Mouse (Mus musculus): Measurements from ENCODE around the gene Phykpl. TPM values are rescaled to one million over a fixed set of nuclear protein-coding genes. Genes with fewer than 3 reads are reported as not detected.

The Phykpl gene
- polyA plus RNA-seq, 1 experiment = 7.7 TPM

- Histone ChIP-seq H3K36me3 (ENCODE audit: control insufficient read depth, insufficient read depth) (no peaks in the 10 kb centered on the region), H3ac (ENCODE audit: control insufficient read depth, insufficient read length, low read depth) (no peak overlapping the region), H3K4me3 (ENCODE audit: insufficient read depth, poor library complexity, severe bottlenecking) (no peak overlapping the region), H3K79me2 (ENCODE audit: control insufficient read depth, insufficient read depth) (no peaks in the 10 kb centered on the region), H3K27me3 (ENCODE audit: control insufficient read depth, insufficient read depth, insufficient read length) (peaks cover 23% of the 10 kb centered on the region), H3K79me3 (ENCODE audit: low read depth) (no peaks in the 10 kb centered on the region)
- no peak for TF ChIP-seq MYOG (IDR thresholded peaks at IDR 0.05; ENCODE audit: control insufficient read depth, extremely low read depth, insufficient read length)
- TF ChIP-seq MAX (IDR thresholded peaks at IDR 0.05) = no peak
- TF ChIP-seq MYOD1 (IDR thresholded peaks at IDR 0.05; ENCODE audit: control insufficient read depth, insufficient read length, low read depth) = no peak
- TF ChIP-seq USF1 (IDR thresholded peaks at IDR 0.05; ENCODE audit: low read depth) = no peak
- TF ChIP-seq CTCF (IDR thresholded peaks at IDR 0.05; ENCODE audit: control insufficient read depth, insufficient read depth, insufficient read length) = no peak
- TF ChIP-seq FOSL1 (IDR thresholded peaks at IDR 0.05; ENCODE audit: insufficient read depth, low read length, poor library complexity, severe bottlenecking) = no peak
- TF ChIP-seq CEBPB (IDR thresholded peaks at IDR 0.05; ENCODE audit: low read depth) = no peak
These were observed 29.5 kb upstream of the Phykpl start for GRCm38 (mm10) chr11:51555066-51555465.

GRCm38 (mm10) chr11:51563276-51563675 lies 21.3 kb upstream of the Phykpl start:
- Histone ChIP-seq H3ac (ENCODE audit: control insufficient read depth, insufficient read length, low read depth) (no peak overlapping the region), H3K79me3 (ENCODE audit: low read depth) (no peaks in the 10 kb centered on the region)

GRCm38 (mm10) chr11:51565062-51565461 lies 19.5 kb upstream of the Phykpl start:
- H3K27me3 ChIP-seq (ENCODE audit: control insufficient read depth, insufficient read depth, insufficient read length) = peaks cover 47% of the 10 kb centered on the region
- no peaks in the 10 kb centered on the region for H3K79me2 ChIP-seq (ENCODE audit: control insufficient read depth, insufficient read depth)
- H3K79me3 ChIP-seq (ENCODE audit: low read depth) = no peaks in the 10 kb centered on the region
- no peak overlapping the region for H3ac ChIP-seq (ENCODE audit: control insufficient read depth, insufficient read length, low read depth)
- TF ChIP-seq CEBPB (IDR thresholded peaks at IDR 0.05; ENCODE audit: low read depth) (no peak), USF1 (IDR thresholded peaks at IDR 0.05; ENCODE audit: low read depth) (no peak), FOSL1 (IDR thresholded peaks at IDR 0.05; ENCODE audit: insufficient read depth, low read length, poor library complexity, severe bottlenecking) (no peak), MYOD1 (IDR thresholded peaks at IDR 0.05; ENCODE audit: control insufficient read depth, insufficient read length, low read depth) (no peak), MAX (IDR thresholded peaks at IDR 0.05) (no peak), CTCF (IDR thresholded peaks at IDR 0.05; ENCODE audit: control insufficient read depth, insufficient read depth, insufficient read length) (no peak), MYOG (IDR thresholded peaks at IDR 0.05; ENCODE audit: control insufficient read depth, extremely low read depth, insufficient read length) (no peak)
- H3K4me3 ChIP-seq (ENCODE audit: insufficient read depth, poor library complexity, severe bottlenecking) = no peak overlapping the region
- H3K36me3 ChIP-seq (ENCODE audit: control insufficient read depth, insufficient read depth) = no peaks in the 10 kb centered on the region

More at GRCm38 (mm10) chr11:51563276-51563675, 21.3 kb upstream of the Phykpl start:
- Histone ChIP-seq H3K27me3 (ENCODE audit: control insufficient read depth, insufficient read depth, insufficient read length) (peaks cover 46% of the 10 kb centered on the region), H3K79me2 (ENCODE audit: control insufficient read depth, insufficient read depth) (no peaks in the 10 kb centered on the region), H3K4me3 (ENCODE audit: insufficient read depth, poor library complexity, severe bottlenecking) (no peak overlapping the region), H3K36me3 (ENCODE audit: control insufficient read depth, insufficient read depth) (no peaks in the 10 kb centered on the region)
- TF ChIP-seq MAX (IDR thresholded peaks at IDR 0.05) = no peak
- TF ChIP-seq FOSL1 (IDR thresholded peaks at IDR 0.05; ENCODE audit: insufficient read depth, low read length, poor library complexity, severe bottlenecking) = no peak
- no peak for TF ChIP-seq MYOG (IDR thresholded peaks at IDR 0.05; ENCODE audit: control insufficient read depth, extremely low read depth, insufficient read length)
- no peak for TF ChIP-seq CEBPB (IDR thresholded peaks at IDR 0.05; ENCODE audit: low read depth)
- no peak for TF ChIP-seq USF1 (IDR thresholded peaks at IDR 0.05; ENCODE audit: low read depth)
- TF ChIP-seq MYOD1 (IDR thresholded peaks at IDR 0.05; ENCODE audit: control insufficient read depth, insufficient read length, low read depth) = no peak
- TF ChIP-seq CTCF (IDR thresholded peaks at IDR 0.05; ENCODE audit: control insufficient read depth, insufficient read depth, insufficient read length) = no peak

- Histone ChIP-seq H3K36me3 (ENCODE audit: control insufficient read depth, insufficient read depth) (no peaks in the 10 kb centered on the region), H3K4me3 (ENCODE audit: insufficient read depth, poor library complexity, severe bottlenecking) (no peak overlapping the region), H3K79me3 (ENCODE audit: low read depth) (no peaks in the 10 kb centered on the region), H3ac (ENCODE audit: control insufficient read depth, insufficient read length, low read depth) (no peak overlapping the region), H3K27me3 (ENCODE audit: control insufficient read depth, insufficient read depth, insufficient read length) (peaks cover 45% of the 10 kb centered on the region), H3K79me2 (ENCODE audit: control insufficient read depth, insufficient read depth) (no peaks in the 10 kb centered on the region)
- TF ChIP-seq MAX (IDR thresholded peaks at IDR 0.05) (no peak), CEBPB (IDR thresholded peaks at IDR 0.05; ENCODE audit: low read depth) (no peak)
These were observed 18.6 kb upstream of the Phykpl start for GRCm38 (mm10) chr11:51565951-51566350.

- Histone ChIP-seq H3K27me3 (ENCODE audit: control insufficient read depth, insufficient read depth, insufficient read length) (peaks cover 22% of the 10 kb centered on the region), H3K36me3 (ENCODE audit: control insufficient read depth, insufficient read depth) (no peaks in the 10 kb centered on the region), H3K4me3 (ENCODE audit: insufficient read depth, poor library complexity, severe bottlenecking) (no peak overlapping the region), H3K79me3 (ENCODE audit: low read depth) (no peaks in the 10 kb centered on the region), H3K79me2 (ENCODE audit: control insufficient read depth, insufficient read depth) (no peaks in the 10 kb centered on the region), H3ac (ENCODE audit: control insufficient read depth, insufficient read length, low read depth) (no peak overlapping the region)
- TF ChIP-seq CTCF (IDR thresholded peaks at IDR 0.05; ENCODE audit: control insufficient read depth, insufficient read depth, insufficient read length) (no peak), MYOG (IDR thresholded peaks at IDR 0.05; ENCODE audit: control insufficient read depth, extremely low read depth, insufficient read length) (no peak), MAX (IDR thresholded peaks at IDR 0.05) (no peak), USF1 (IDR thresholded peaks at IDR 0.05; ENCODE audit: low read depth) (no peak), MYOD1 (IDR thresholded peaks at IDR 0.05; ENCODE audit: control insufficient read depth, insufficient read length, low read depth) (no peak), FOSL1 (IDR thresholded peaks at IDR 0.05; ENCODE audit: insufficient read depth, low read length, poor library complexity, severe bottlenecking) (no peak)
These were observed 15.8 kb upstream of the Phykpl start for GRCm38 (mm10) chr11:51568801-51569200.

- TF ChIP-seq CEBPB (IDR thresholded peaks at IDR 0.05; ENCODE audit: low read depth) = no peak
- TF ChIP-seq USF1 (IDR thresholded peaks at IDR 0.05; ENCODE audit: low read depth) = no peak
- no peak overlapping the region for H3ac ChIP-seq (ENCODE audit: control insufficient read depth, insufficient read length, low read depth)
- no peaks in the 10 kb centered on the region for H3K79me2 ChIP-seq (ENCODE audit: control insufficient read depth, insufficient read depth)
- H3K4me3 ChIP-seq (ENCODE audit: insufficient read depth, poor library complexity, severe bottlenecking) = no peak overlapping the region
- H3K79me3 ChIP-seq (ENCODE audit: low read depth) = no peaks in the 10 kb centered on the region
- peaks cover 4% of the 10 kb centered on the region for H3K27me3 ChIP-seq (ENCODE audit: control insufficient read depth, insufficient read depth, insufficient read length)
- H3K36me3 ChIP-seq (ENCODE audit: control insufficient read depth, insufficient read depth) = no peaks in the 10 kb centered on the region
These were observed 8.1 kb upstream of the Phykpl start for GRCm38 (mm10) chr11:51576454-51576853.

Measured in C2C12 (cell line).